Mouse (Mus musculus): ENCODE results near the gene 1700016D06Rik.

- no peak for TF ChIP-seq TAL1 (IDR thresholded peaks at IDR 0.05; ENCODE audit: low read length)
- TF ChIP-seq GATA1 (IDR thresholded peaks at IDR 0.05; ENCODE audit: low read length): no peak
These were observed 3.4 kb downstream of the 1700016D06Rik start for GRCm38 (mm10) chr8:11697467-11697866.
